Mouse (Mus musculus) bone marrow macrophage, adult 2 months (primary cell): Measurements from ENCODE around the gene Gfpt1. TPM values are rescaled to one million over a fixed set of nuclear protein-coding genes. Genes with fewer than 3 reads are reported as not detected.
"Not testable (repeated sequence)": the region's sequence is repeated elsewhere in the genome, so short reads cannot be mapped to it uniquely, and the experiment has no call there.

Experiments
- H3K27ac ChIP-seq: 2 replicates; pipeline ENCODE4 v1.5.1; 2012; ENCODE audit warnings: low read depth, low read length; ENCODE audit not compliant: insufficient read depth
- H3K4me1 ChIP-seq: 2 replicates; pipeline ENCODE4 v1.6.1; 2012; ENCODE audit warnings: low read length; ENCODE audit not compliant: control insufficient read depth, insufficient read depth
- H3K4me3 ChIP-seq: 2 replicates; pipeline ENCODE4 v1.5.1; 2012; ENCODE audit warnings: mild to moderate bottlenecking, low read length, moderate library complexity; ENCODE audit not compliant: insufficient read depth
- CTCF ChIP-seq: IDR thresholded peaks from 2 replicates; pipeline ENCODE4 v1.5.1; 2012; ENCODE audit warnings: low read depth, mild to moderate bottlenecking, low read length, moderate library complexity
- POLR2A ChIP-seq: IDR thresholded peaks from 2 replicates; pipeline ENCODE4 v1.6.1; 2012; ENCODE audit warnings: mild to moderate bottlenecking, low read depth, low read length, borderline replicate concordance
- polyA plus RNA-seq: library from polyadenylated mRNA; stranded (reverse); fragments of >200 nt; gene quantifications from 2 replicates; pipeline ENCODE4 v1.2.4, GENCODE M21; 2012; ENCODE audit not compliant: missing spikeins, insufficient read depth, insufficient read length

Gene Gfpt1
- polyA plus RNA-seq, 1 experiment = 14.6 TPM

DNA sequence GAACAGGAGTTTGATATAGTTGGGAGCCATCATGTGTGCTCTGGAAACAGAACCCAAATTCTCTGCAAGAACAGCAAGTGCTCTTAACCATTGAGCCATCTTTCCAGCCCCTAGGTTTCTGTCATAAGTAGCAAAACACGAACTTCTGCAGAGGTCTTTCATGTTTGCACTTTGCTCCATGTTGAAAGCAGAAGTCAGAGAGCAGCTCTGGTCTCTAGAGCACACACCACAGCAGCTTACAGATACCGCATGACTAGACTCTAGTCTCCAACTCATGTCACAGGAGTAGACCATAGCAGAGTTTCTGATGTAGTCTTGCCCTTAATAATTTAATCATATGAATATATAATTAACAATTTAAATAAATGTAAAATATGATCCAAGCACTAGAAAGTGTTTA is 25.6 kb downstream of the Gfpt1 start:
- H3K27ac ChIP-seq = 0 out of 2 replicates have a peak overlapping the region, but pooled peaks have one; percentile 7

GRCm38 (mm10) chr6:87069195-87069900 is 26.7 kb downstream of the Gfpt1 start:
- H3K4me1 ChIP-seq = peaks cover 42% of the 10 kb centered on the region
- H3K4me3 ChIP-seq = no peak overlapping the region
- TF ChIP-seq CTCF (no peak), POLR2A (no peak)
- peak overlapping the region; percentile 19 for H3K27ac ChIP-seq

More for the DNA sequence above, 25.6 kb downstream of the Gfpt1 start:
- TF ChIP-seq POLR2A = no peak
- no peak for TF ChIP-seq CTCF
- Histone ChIP-seq H3K4me1 (peaks cover 37% of the 10 kb centered on the region), H3K4me3 (no peak overlapping the region)

DNA sequence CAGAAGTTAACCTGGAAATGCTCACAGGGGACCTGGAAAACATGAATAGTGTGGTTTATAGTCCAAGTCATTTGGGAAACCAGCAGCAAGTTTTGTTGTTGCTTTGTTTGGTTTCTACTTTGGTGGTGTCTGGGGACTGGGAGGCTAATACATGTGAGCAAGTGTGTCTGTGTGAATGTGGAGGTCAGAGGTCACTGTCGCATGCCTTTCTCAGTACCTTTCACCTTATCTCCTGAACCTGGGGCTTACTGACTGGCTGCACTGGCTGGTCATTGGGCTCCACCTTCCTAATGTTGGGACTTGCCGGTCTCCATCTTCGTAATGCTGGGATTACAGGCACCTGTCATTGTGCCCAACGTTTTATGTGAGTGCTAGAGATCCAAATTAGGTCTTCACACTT is 28.0 kb downstream of the Gfpt1 start:
- TF ChIP-seq CTCF = no peak
- no peak for TF ChIP-seq POLR2A
- H3K27ac ChIP-seq = no peak overlapping the region
- H3K4me1 ChIP-seq = peaks cover 47% of the 10 kb centered on the region
- no peak overlapping the region for H3K4me3 ChIP-seq

DNA sequence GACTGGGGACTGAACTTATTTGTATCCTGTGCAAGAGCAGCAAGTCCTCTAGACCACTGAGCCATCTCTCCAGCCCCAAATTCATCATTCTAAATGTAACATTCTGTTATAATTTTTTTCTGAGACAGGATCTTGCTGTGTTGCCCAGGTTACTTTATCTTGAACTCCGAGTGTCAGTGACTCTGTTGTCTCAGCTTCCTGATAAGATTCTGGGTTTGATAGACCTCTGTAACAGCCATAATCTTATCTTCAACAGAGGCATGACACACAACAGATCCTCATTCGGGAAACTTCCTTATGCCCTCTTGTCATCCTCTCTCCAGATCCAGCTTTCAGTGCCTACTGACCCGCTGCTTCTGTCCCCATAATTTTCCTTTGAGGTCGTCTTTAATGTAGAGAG is 30.1 kb downstream of the Gfpt1 start:
- H3K27ac ChIP-seq = no peak overlapping the region
- H3K4me1 ChIP-seq = peaks cover 49% of the 10 kb centered on the region
- no peak overlapping the region for H3K4me3 ChIP-seq
- TF ChIP-seq POLR2A (no peak), CTCF (no peak)

- Histone ChIP-seq H3K4me3 (no peak overlapping the region), H3K4me1 (peaks cover 37% of the 10 kb centered on the region), H3K27ac (peak overlapping the region; percentile 52)
- TF ChIP-seq CTCF (no peak), POLR2A (no peak)
Measured at GRCm38 (mm10) chr6:87075092-87075685, 32.5 kb downstream of the Gfpt1 start.

GRCm38 (mm10) chr6:87079457-87079856 is 36.8 kb downstream of the Gfpt1 start:
- H3K27ac ChIP-seq = no peak overlapping the region
- TF ChIP-seq POLR2A (no peak), CTCF (no peak)
- peaks cover 31% of the 10 kb centered on the region for H3K4me1 ChIP-seq
- no peak overlapping the region for H3K4me3 ChIP-seq

DNA sequence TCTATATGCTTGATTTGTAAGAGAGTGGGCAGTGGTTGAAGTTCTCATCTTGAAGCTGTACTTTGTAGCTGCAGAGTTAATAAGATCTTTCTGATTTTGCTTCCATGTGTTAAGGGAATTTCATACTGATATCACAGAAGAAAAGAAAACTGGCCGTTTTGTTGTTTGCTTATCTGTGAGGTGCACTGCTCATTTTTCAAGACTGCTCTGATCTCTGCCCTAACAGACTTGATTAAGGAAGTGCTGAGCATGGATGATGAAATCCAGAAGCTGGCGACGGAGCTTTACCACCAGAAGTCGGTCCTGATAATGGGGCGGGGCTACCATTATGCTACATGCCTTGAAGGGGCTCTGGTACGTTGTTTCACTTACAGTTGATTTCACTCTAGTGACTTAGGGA is 42.4 kb downstream of the Gfpt1 start:
- no peak overlapping the region for H3K4me3 ChIP-seq
- no peak overlapping the region for H3K27ac ChIP-seq
- H3K4me1 ChIP-seq = peaks cover 18% of the 10 kb centered on the region
- no peak for TF ChIP-seq POLR2A
- no peak for TF ChIP-seq CTCF

GRCm38 (mm10) chr6:87088356-87088755 is 45.7 kb downstream of the Gfpt1 start:
- Histone ChIP-seq H3K4me1 (peaks cover 12% of the 10 kb centered on the region), H3K4me3 (no peak overlapping the region), H3K27ac (no peak overlapping the region)
- TF ChIP-seq CTCF (no peak), POLR2A (no peak)

DNA sequence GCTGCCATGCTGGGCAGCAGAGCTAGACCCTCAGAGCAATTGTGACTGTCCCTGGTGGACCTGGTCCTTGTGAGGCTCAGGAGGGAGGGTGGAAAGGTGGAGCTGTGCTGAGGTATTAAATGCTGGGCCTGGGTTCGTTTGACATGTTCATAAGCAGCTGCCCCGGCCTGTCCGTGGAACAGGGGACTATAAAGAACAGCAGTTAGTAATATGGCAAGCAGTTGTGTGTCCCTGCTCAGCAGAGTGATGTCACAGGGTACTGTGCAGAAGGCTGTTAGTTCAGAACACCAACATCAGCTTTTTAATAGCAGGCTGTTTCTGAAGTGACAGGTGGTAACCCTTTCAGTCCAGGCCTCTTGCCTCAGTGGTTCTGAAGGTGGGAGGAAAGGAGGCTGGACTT is 48.2 kb downstream of the Gfpt1 start:
- Histone ChIP-seq H3K27ac (no peak overlapping the region), H3K4me3 (no peak overlapping the region), H3K4me1 (no peaks in the 10 kb centered on the region)
- no peak for TF ChIP-seq CTCF
- TF ChIP-seq POLR2A = no peak

DNA sequence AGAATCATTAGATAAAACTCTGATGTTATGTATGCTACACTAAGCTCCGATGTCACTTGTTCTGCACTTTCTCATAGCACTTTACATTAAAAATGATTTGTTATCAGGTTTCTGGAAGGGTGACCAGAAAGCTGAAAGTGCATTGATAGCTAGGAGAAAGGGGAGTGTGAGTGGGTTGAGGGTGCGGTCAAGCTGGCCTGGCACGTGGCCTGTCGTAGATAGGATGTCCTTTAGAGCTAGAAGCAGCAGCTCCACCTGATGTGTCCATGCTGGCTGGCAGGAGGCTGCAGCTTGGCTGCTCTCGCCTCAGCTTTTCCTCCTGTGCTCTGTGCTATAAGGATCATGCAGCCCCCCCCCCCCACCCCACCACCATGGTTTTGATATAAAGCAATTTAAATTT is 49.8 kb downstream of the Gfpt1 start:
- Histone ChIP-seq H3K27ac (no peak overlapping the region), H3K4me1 (no peaks in the 10 kb centered on the region), H3K4me3 (no peak overlapping the region)
- TF ChIP-seq POLR2A (no peak), CTCF (no peak)

GRCm38 (mm10) chr6:87093631-87094030 is 51.0 kb downstream of the Gfpt1 start:
- not testable (repeated sequence) for H3K27ac ChIP-seq, H3K4me1 ChIP-seq, H3K4me3 ChIP-seq
